Mouse (Mus musculus) ES-E14 (cell line): ENCODE measurements at regions not wholly inside any gene's neighbourhood (a gene's known extent, or its start where the extent isn't known, plus 50 kb on each side); places are given as distances from the start of the nearest gene placed in this dataset.

Experiments used
- CHD2 ChIP-seq: IDR thresholded peaks from 2 replicates; pipeline ENCODE4 v1.6.1; 2014; ENCODE audit warnings: mild to moderate bottlenecking, low read depth, low read length, inconsistent platforms
- ZC3H11A ChIP-seq: IDR thresholded peaks from 2 replicates; pipeline ENCODE4 v1.6.1; 2012; ENCODE audit warnings: low read depth, mild to moderate bottlenecking, inconsistent platforms, low read length, borderline replicate concordance

DNA sequence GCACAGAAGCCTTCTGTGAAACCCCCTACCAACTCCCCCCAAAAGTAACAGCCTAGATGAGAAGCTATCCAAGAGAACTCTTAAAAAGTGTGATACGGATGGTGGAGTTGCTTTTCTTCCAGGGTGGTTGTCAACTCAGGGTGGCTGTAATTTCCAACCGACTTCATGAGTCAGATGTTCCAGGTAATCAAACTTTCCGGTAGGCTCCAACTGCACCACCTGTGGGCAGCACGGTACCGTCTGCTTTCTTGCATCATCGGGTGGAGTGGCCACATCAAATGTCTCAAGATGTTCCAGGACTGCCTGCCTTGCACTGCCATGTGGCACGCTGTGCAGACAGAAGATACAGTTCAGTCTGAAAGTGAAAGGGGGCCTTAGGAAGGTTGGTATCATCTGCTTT, 455.5 kb upstream of the Zic4 start:
- no peak for TF ChIP-seq ZC3H11A
- TF ChIP-seq CHD2: no peak
